Mouse (Mus musculus) E14TG2a.4 (cell line): Measurements from ENCODE around the gene Gm1123.

Experiments
- H3K27me3 ChIP-seq: 2 replicates; pipeline ENCODE4 v1.6.1; 2014; ENCODE audit warnings: low read length, control low read depth; ENCODE audit not compliant: insufficient read depth
- H3K36me3 ChIP-seq: 2 replicates; pipeline ENCODE4 v1.6.1; 2014; ENCODE audit warnings: low read length, control low read depth; ENCODE audit not compliant: insufficient read depth
- H3K4me1 ChIP-seq: replicated peaks from 2 replicates; pipeline ENCODE4 v1.6.1; 2014; ENCODE audit warnings: low read depth, low read length, control low read depth
- H3K4me3 ChIP-seq: replicated peaks from 2 replicates; pipeline ENCODE4 v1.5.1; 2014; ENCODE audit warnings: mild to moderate bottlenecking, low read length
- H3K9me3 ChIP-seq: 2 replicates; pipeline ENCODE4 v1.6.1; 2014; ENCODE audit warnings: low read length, control low read depth
- CTCF ChIP-seq: conservative IDR thresholded peaks from 2 replicates; pipeline ENCODE4 v1.5.1; 2014; ENCODE audit warnings: low read length
- NANOG ChIP-seq: IDR thresholded peaks from 2 replicates; pipeline ENCODE4 v1.6.1; 2014; ENCODE audit warnings: borderline replicate concordance, low read length, mixed read lengths
- POU5F1 ChIP-seq: IDR thresholded peaks from 2 replicates; pipeline ENCODE4 v1.6.1; 2014; ENCODE audit warnings: low read length, borderline replicate concordance

Gene Gm1123

DNA sequence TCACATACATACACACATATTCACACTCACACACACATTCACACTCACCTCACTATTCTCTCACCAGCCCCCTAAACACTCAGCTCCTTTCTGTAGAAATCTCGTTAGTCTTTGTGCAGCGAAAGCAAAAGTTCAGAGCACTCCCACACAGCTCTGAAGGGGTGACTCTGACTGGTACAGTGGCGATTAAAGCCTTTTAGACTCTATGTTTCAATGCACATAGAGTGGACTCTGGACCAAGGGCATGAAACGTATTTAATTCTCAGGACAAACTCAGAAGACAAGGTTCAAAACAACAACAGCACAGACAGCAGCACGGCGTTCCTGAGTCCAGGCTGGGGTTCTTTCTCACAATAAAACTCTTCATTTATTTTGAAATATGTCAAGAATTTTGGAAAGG, 17.8 kb downstream of the Gm1123 start:
- no peaks in the 10 kb centered on the region for H3K27me3 ChIP-seq
- no peaks in the 10 kb centered on the region for H3K9me3 ChIP-seq
- no peak overlapping the region for H3K4me3 ChIP-seq
- H3K4me1 ChIP-seq, result peaks cover 12% of the 10 kb centered on the region
- TF ChIP-seq CTCF (no peak), POU5F1 (no peak), NANOG (no peak)
- H3K36me3 ChIP-seq, result no peaks in the 10 kb centered on the region

- H3K4me1 ChIP-seq, result peaks cover 16% of the 10 kb centered on the region
- H3K27me3 ChIP-seq, result no peaks in the 10 kb centered on the region
- no peaks in the 10 kb centered on the region for H3K9me3 ChIP-seq
- H3K4me3 ChIP-seq, result no peak overlapping the region
- no peak for TF ChIP-seq CTCF
- no peak for TF ChIP-seq POU5F1
- no peak for TF ChIP-seq NANOG
- no peaks in the 10 kb centered on the region for H3K36me3 ChIP-seq
These were observed 18.8 kb downstream of the Gm1123 start for GRCm38 (mm10) chr9:99016759-99017158.

- peaks cover 12% of the 10 kb centered on the region for H3K4me1 ChIP-seq
- no peak overlapping the region for H3K4me3 ChIP-seq
- no peaks in the 10 kb centered on the region for H3K36me3 ChIP-seq
- H3K9me3 ChIP-seq, result no peaks in the 10 kb centered on the region
- no peaks in the 10 kb centered on the region for H3K27me3 ChIP-seq
- TF ChIP-seq NANOG (no peak), CTCF (no peak), POU5F1 (no peak)
These were observed 19.2 kb downstream of the Gm1123 start for GRCm38 (mm10) chr9:99016301-99016700.

DNA sequence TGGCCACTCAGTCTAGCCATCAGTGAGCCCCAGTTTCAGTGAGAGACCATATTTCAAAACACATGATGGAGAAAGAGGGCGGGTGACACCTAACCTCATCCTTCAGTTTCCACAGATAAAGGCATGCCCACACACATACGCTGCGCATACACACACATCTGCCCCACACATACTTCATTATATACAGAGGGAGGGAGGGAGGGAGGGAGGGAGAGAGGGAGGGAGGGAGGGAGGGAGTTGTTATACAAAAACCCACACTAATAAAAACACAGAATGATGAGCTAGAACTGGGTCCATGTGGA, 25.7 kb downstream of the Gm1123 start:
- Histone ChIP-seq H3K36me3 (no peaks in the 10 kb centered on the region), H3K4me3 (no peak overlapping the region), H3K27me3 (no peaks in the 10 kb centered on the region), H3K9me3 (no peaks in the 10 kb centered on the region), H3K4me1 (peaks cover 17% of the 10 kb centered on the region)
- TF ChIP-seq NANOG, result no peak
- no peak for TF ChIP-seq CTCF
- no peak for TF ChIP-seq POU5F1

DNA sequence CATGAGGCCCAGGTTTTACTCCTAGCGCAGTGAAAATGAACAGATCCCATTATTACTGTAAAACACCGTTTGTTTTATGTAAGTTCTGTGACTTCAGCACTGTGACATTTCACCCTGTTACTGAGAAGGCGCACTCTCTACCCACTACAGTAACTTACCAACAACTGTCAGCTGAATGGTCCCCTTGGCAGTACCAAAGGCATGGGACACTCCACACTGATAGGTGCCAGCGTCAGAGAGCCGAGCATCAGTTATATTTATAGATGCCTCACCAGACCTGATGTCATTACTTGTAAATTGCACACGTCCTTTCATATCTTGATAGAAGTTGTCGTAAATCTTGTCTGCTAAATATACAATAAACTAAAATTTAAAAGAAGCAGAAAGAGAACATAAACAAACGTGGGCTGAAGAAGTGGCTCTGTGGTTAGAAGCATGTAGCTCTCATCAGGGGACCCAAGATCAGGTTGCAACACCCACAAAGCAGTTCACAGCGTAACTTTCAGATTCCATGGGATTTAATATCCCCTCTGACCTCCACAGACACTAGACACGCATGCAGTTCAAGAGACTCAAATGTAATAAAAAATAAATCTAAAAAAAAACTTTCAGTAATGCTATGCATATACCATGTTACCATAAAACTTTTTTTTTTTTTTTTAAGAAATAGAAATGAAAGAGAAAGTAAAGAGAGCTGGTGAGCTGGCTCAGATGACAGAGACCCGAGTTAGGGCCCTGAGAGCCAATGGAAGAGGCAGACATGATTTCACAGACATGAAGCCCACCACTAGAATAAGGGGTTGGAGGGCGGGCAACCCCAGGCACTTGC, 26.2 kb downstream of the Gm1123 start:
- Histone ChIP-seq H3K4me1 (peaks cover 17% of the 10 kb centered on the region), H3K9me3 (no peaks in the 10 kb centered on the region), H3K36me3 (no peaks in the 10 kb centered on the region), H3K27me3 (no peaks in the 10 kb centered on the region), H3K4me3 (no peak overlapping the region)
- TF ChIP-seq NANOG, result no peak
- TF ChIP-seq CTCF, result no peak
- TF ChIP-seq POU5F1, result no peak

DNA sequence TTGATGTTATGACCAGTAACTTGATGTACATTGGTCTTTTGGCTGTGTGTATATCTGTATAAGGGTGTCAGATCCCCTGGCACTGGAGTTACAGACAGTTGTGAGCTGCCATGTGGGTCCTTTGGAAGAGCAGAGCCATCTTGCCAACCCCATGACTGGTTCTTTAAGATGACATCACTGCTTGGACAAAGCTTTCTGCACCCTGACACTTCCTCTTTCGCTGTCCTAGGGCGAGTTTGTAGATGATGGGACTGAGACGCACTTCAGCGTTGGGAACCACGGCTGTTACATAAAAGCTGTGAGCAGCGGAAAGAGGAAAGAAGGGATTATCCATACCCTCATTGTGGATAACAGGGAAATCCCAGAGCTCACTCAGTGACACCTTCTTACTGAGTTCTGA, 34.2 kb downstream of the Gm1123 start:
- no peaks in the 10 kb centered on the region for H3K27me3 ChIP-seq
- peaks cover 41% of the 10 kb centered on the region for H3K36me3 ChIP-seq
- no peak for TF ChIP-seq POU5F1
- TF ChIP-seq NANOG, result no peak
- no peak for TF ChIP-seq CTCF
- H3K4me3 ChIP-seq, result no peak overlapping the region
- H3K4me1 ChIP-seq, result no peaks in the 10 kb centered on the region; the same call in 1 of the 2 replicates
- no peaks in the 10 kb centered on the region for H3K9me3 ChIP-seq

DNA sequence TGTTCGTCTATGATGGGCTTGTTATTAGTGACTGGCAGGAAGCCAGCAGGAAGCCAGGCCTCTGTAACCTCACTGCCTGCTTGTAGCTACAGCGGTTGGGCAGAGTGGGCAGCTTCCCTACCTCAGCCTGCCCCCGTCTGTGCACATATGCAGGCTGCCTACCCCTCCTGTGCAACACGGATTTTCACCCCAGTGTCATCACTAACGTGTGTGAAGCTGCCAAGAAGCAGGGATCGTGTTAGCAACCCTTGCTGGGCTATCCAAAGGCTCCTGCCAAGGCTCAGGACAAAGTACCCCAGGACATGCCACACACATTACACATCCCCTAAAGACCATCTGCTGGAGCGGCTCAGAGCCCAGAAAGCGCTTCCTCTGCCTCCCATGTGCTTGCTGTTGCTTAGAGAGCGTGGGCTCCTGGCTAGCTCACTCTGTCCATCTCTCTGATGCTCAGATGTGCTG, 35.6 kb downstream of the Gm1123 start:
- Histone ChIP-seq H3K4me1 (no peaks in the 10 kb centered on the region; the same call in 1 of the 2 replicates), H3K27me3 (no peaks in the 10 kb centered on the region), H3K36me3 (peaks cover 48% of the 10 kb centered on the region), H3K9me3 (no peaks in the 10 kb centered on the region), H3K4me3 (no peak overlapping the region)
- TF ChIP-seq POU5F1, result no peak
- TF ChIP-seq NANOG, result no peak
- TF ChIP-seq CTCF, result no peak

DNA sequence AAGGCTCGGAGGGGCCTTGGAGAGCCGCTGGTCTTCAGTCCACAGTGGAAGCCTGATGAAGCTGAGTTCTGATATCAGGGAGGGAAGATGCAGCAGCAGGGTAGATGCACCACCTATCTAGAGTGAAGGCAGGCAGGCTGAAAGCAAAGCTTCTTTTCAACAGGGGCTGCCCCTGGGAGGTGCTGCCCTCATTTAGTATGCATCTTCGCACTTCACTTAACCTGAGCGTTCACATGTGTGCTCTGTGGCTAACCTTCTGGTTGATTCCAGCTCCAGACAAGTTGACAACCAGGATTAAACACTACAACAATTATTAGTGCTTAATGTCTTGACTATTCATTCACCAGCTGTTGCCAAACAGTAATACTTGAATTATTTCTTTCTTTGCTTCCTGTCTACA, 41.4 kb downstream of the Gm1123 start:
- Histone ChIP-seq H3K4me3 (no peak overlapping the region), H3K4me1 (peaks cover 7% of the 10 kb centered on the region)

More for the DNA sequence above, 41.4 kb downstream of the Gm1123 start:
- peaks cover 45% of the 10 kb centered on the region for H3K36me3 ChIP-seq
- TF ChIP-seq NANOG (no peak), CTCF (no peak), POU5F1 (no peak)
- no peaks in the 10 kb centered on the region for H3K9me3 ChIP-seq
- no peaks in the 10 kb centered on the region for H3K27me3 ChIP-seq
